In the genomic region with DNA sequence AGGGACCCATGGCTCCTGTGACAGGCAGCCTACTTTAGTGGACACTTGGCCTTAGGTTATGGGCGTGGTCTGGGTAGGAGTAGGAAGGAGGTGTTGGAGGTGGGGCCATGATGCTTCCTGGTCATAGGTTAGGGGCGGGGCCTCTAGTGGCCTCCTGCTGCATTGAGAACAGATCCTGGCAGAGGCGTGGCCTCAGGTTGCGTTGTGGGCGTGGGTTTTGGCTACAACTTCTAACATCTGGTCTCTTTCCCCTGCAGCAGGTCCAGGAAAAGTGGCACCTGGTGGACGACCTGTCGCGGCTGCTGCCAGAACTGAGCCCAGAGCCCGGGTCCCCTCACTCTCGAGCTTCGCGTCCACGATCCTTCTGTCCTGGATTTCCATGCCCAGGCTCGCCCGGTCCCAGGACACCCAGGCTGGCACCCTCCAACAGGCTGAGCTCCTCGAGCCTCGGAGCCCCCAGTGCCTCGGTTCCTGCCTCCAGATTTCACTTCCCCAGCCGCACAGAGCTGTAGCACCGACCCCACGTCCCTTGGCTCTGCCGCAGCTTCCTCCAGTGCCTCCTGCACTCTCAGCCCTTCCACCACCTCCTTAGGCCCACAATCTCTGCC, we compare ENCODE assay signal across 8 mouse cellular contexts. TPM values are rescaled to one million over a fixed set of nuclear protein-coding genes. Genes with fewer than 3 reads are reported as not detected.
A peak's percentile ranks its signal among the peaks of the same experiment; 100 is the strongest.
DNase-seq lines count a peak whose midpoint lies in the region; ATAC-seq lines count a peak whose summit lies in the region.

No protein-coding gene starts in this region.

- DNase-seq in heart, adult 8-10 months (ENCODE audit: low spot score) = no peak
- peak; percentile 73 for DNase-seq in embryo, embryonic 10.5 days (ENCODE audit: low spot score)
- peak; percentile 86 to 93 for DNase-seq in kidney, adult 8-10 months
- peak; percentile 91 to 94 for DNase-seq in spleen, postnatal 36 days (ENCODE audit: low spot score in 2 of 2)
- no peak for DNase-seq in layer of hippocampus, adult 8-10 months (ENCODE audit: low spot score in 2 of 2)
- DNase-seq in layer of hippocampus, postnatal 10 days (ENCODE audit: low spot score in 2 of 2) = no peak

- 9% methylated on average over 22 of the region's 22 CpGs for WGBS in heart, embryonic 14.5 days
- 4% methylated on average over 22 of the region's 22 CpGs for WGBS in lung, embryonic 16.5 days

- H3K9me3 ChIP-seq in heart, embryonic 14.5 days (ENCODE audit: control insufficient read depth, low read length) = no peaks in the 10 kb centered on the region
- no peaks in the 10 kb centered on the region for H3K9me3 ChIP-seq in lung, embryonic 16.5 days (ENCODE audit: control insufficient read depth, low read length)

- H3K36me3 ChIP-seq in heart, embryonic 14.5 days (ENCODE audit: control insufficient read depth, insufficient read depth, low read length) = no peaks in the 10 kb centered on the region
- H3K36me3 ChIP-seq in lung, embryonic 16.5 days (ENCODE audit: control insufficient read depth, insufficient read depth, low read length) = no peaks in the 10 kb centered on the region

- H3K27me3 ChIP-seq in heart, embryonic 14.5 days (ENCODE audit: control insufficient read depth, insufficient read depth, low read length) = peaks cover 5% of the 10 kb centered on the region; the same call in 1 of the 2 replicates
- no peaks in the 10 kb centered on the region for H3K27me3 ChIP-seq in lung, embryonic 16.5 days (ENCODE audit: control insufficient read depth, insufficient read depth, low read depth, low read length)

- H3K4me3 ChIP-seq in heart, embryonic 14.5 days (ENCODE audit: control insufficient read depth in 1 of 2, insufficient read depth in 1 of 2, low read depth in 1 of 2, low read length in 2 of 2) = peak overlapping the region; percentile 22 to 24
- H3K4me3 ChIP-seq in lung, embryonic 16.5 days (ENCODE audit: low read length) = peak overlapping the region; percentile 39

- peak; percentile 67 for ATAC-seq in heart, embryonic 14.5 days (ENCODE audit: insufficient number of reproducible peaks, insufficient read depth, low FRiP score, low read depth)
- peak; percentile 74 for ATAC-seq in lung, embryonic 16.5 days (ENCODE audit: low read depth)

- H3K4me1 ChIP-seq in heart, embryonic 14.5 days (ENCODE audit: control insufficient read depth in 2 of 2, insufficient read depth in 2 of 2, low read length in 2 of 2) = peaks cover 5 to 10% of the 10 kb centered on the region in 2 experiments; a peak in 3 of 4 replicates
- H3K4me1 ChIP-seq in lung, embryonic 16.5 days (replicated peaks; ENCODE audit: control insufficient read depth, insufficient read depth, low read length) = peaks cover 12% of the 10 kb centered on the region; the same call in 1 of the 2 replicates

- no peak overlapping the region for H3K9ac ChIP-seq in heart, embryonic 14.5 days (ENCODE audit: low read length)
- H3K9ac ChIP-seq in lung, embryonic 16.5 days (ENCODE audit: low read length) = peak overlapping the region; percentile 62

- H3K27ac ChIP-seq in heart, embryonic 14.5 days (replicated peaks in 1 of 2; ENCODE audit: control insufficient read depth in 1 of 2, insufficient read depth in 1 of 2, low read depth in 2 of 2, low read length in 2 of 2) = no peak overlapping the region
- H3K27ac ChIP-seq in lung, embryonic 16.5 days (ENCODE audit: low read length) = peak overlapping the region; percentile 61

- peak overlapping the region; percentile 52 for H3K4me2 ChIP-seq in heart, embryonic 14.5 days (ENCODE audit: low read length)
- peak overlapping the region; percentile 57 for H3K4me2 ChIP-seq in lung, embryonic 16.5 days (ENCODE audit: low read depth, low read length)

RNA-seq across cellular contexts. Expression of a gene that starts 5.1 kb away (rescaled TPM):
- 0.19 and 0.44 TPM in 2 replicates for polyA plus RNA-seq in heart, embryonic 14.5 days (2014; fragmentation: Nextera tagmentation; extraction: Ambion mirVana)
- total RNA-seq in heart, adult 8-10 months (2022) = not detected
- polyA plus RNA-seq in lung, embryonic 16.5 days (2015; fragmentation: Nextera tagmentation; extraction: Ambion mirVana) = 0.14 and 1.4 TPM in 2 replicates
- 1 to 10 TPM in 1 of 4 experiments, under 1 TPM in 2, not detected in 1; 0.61 to 1.2 (median 0.75) TPM for total RNA-seq in layer of hippocampus, adult 8-10 months (2022)
- not detected for total RNA-seq in layer of hippocampus, postnatal 10 days (2021)

RNA-seq across cellular contexts. Expression of a gene that starts 10.4 kb away (rescaled TPM):
- polyA plus RNA-seq in heart, embryonic 14.5 days (2014; fragmentation: Nextera tagmentation; extraction: Ambion mirVana) = 18.2 and 22.5 TPM in 2 replicates
- total RNA-seq in heart, adult 8-10 months (2022) = 10 to 100 TPM; 11.7 to 14.6 (median 12.8) TPM
- 23.6 and 26.0 TPM in 2 replicates for polyA plus RNA-seq in lung, embryonic 16.5 days (2015; fragmentation: Nextera tagmentation; extraction: Ambion mirVana)
- total RNA-seq in layer of hippocampus, adult 8-10 months (2022) = 10 to 100 TPM; 11.6 to 27.6 (median 16.2) TPM
- 1 to 10 TPM; 5.5 to 5.9 TPM for total RNA-seq in layer of hippocampus, postnatal 10 days (2021)

RNA-seq across cellular contexts. Expression of a gene that starts 10.5 kb away (rescaled TPM):
- 1.6 and 2.1 TPM in 2 replicates for polyA plus RNA-seq in heart, embryonic 14.5 days (2014; fragmentation: Nextera tagmentation; extraction: Ambion mirVana)
- 1 to 10 TPM; 2.3 to 4.4 (median 3.6) TPM for total RNA-seq in heart, adult 8-10 months (2022)
- polyA plus RNA-seq in lung, embryonic 16.5 days (2015; fragmentation: Nextera tagmentation; extraction: Ambion mirVana) = 3.0 and 4.0 TPM in 2 replicates
- 1 to 10 TPM in 2 of 4 experiments, under 1 TPM in 2; 0.52 to 1.5 (median 0.85) TPM for total RNA-seq in layer of hippocampus, adult 8-10 months (2022)
- total RNA-seq in layer of hippocampus, postnatal 10 days (2021) = 1 to 10 TPM in 1 of 2 experiments, under 1 TPM in 1; 0.60 to 1.5 TPM

RNA-seq across cellular contexts. Expression of a gene that starts 17.1 kb away (rescaled TPM):
- polyA plus RNA-seq in heart, embryonic 14.5 days (2014; fragmentation: Nextera tagmentation; extraction: Ambion mirVana) = 0.71 and 1.0 TPM in 2 replicates
- 1 to 10 TPM in 2 of 4 experiments, under 1 TPM in 1, not detected in 1; 0.63 to 1.3 (median 1.2) TPM for total RNA-seq in heart, adult 8-10 months (2022)
- 0.13 and 0.14 TPM in 2 replicates for polyA plus RNA-seq in lung, embryonic 16.5 days (2015; fragmentation: Nextera tagmentation; extraction: Ambion mirVana)
- total RNA-seq in layer of hippocampus, adult 8-10 months (2022) = 1 to 10 TPM in 3 of 4 experiments, not detected in 1; 1.7 to 2.2 (median 1.9) TPM
- 1 to 10 TPM; 3.4 to 3.5 TPM for total RNA-seq in layer of hippocampus, postnatal 10 days (2021)

RNA-seq across cellular contexts. Expression of a gene that starts 17.1 kb away (rescaled TPM):
- 99.4 and 102 TPM in 2 replicates for polyA plus RNA-seq in heart, embryonic 14.5 days (2014; fragmentation: Nextera tagmentation; extraction: Ambion mirVana)
- total RNA-seq in heart, adult 8-10 months (2022) = 100 to 1,000 TPM; 123 to 137 (median 131) TPM
- polyA plus RNA-seq in lung, embryonic 16.5 days (2015; fragmentation: Nextera tagmentation; extraction: Ambion mirVana) = 79.5 and 87.7 TPM in 2 replicates
- 10 to 100 TPM; 11.4 to 33.5 (median 24.5) TPM for total RNA-seq in layer of hippocampus, adult 8-10 months (2022)
- total RNA-seq in layer of hippocampus, postnatal 10 days (2021) = 10 to 100 TPM; 11.3 to 12.3 TPM

Comparison
In these comparisons a context has a peak if more than half of its experiments do, and no peak if none do; other contexts are left out.
1. DNase-seq: peak in embryo, embryonic 10.5 days (single experiment), kidney, adult 8-10 months (2 of 2) and spleen, postnatal 36 days (2 of 2); none in heart, adult 8-10 months (single experiment), layer of hippocampus, adult 8-10 months (0 of 2) and layer of hippocampus, postnatal 10 days (0 of 2).